Mouse (Mus musculus) frontal cortex, adult 2 months (tissue): Measurements from ENCODE around the gene Ppp1r1b. TPM values are rescaled to one million over a fixed set of nuclear protein-coding genes. Genes with fewer than 3 reads are reported as not detected.

Experiments
- DNase-seq, 2 experiments: peaks; one replicate each; pipeline ENCODE4 v3.0.0; 2022; ENCODE audit warnings: low spot score in 1 of 2; ENCODE audit errors: extremely low spot score in 1 of 2
- polyA plus RNA-seq: library from polyadenylated mRNA; depleted of rRNA; stranded (reverse); fragments of >200 nt; gene quantifications from 2 replicates; pipeline ENCODE4 v1.2.3, GENCODE M21; 2012

The Ppp1r1b gene
- polyA plus RNA-seq, 1 experiment = 104 TPM

- DNase-seq = no peak
Measured at GRCm38 (mm10) chr11:98328031-98328370, 20.2 kb upstream of the Ppp1r1b start.

DNA sequence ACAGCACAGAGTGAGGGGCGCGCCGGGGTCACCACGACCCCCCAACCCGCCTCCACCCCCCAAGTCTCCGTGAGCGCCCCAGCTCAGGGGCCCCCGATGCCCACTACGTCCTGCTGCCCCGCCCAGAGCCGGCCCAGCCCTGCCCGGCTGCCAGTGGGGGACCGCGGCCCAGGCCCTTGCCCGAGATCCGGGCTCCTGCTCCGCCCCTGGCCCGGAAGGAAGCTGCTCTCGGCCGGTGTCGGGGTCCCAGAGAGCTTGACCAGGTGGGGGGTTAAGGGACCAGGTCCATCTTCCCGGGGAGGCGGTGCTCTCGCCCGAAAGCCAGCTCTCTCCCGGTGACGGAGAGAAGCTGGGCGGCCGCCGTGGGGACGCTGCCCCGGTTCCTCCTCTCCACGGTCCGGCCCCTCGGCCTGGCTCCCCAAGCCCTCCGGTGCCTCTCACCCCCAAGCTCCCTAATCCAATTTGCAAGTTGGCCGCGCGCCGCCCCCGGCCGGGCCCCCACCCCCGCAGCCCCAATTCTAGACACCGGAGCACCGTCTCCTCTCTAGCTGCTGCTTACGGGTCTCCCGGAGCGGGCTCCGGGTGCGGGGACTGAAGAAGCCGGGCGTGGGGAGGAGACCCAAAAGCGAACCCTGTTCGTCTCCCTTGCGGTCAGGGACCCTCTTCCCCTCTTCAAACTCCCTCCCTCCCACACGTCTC, 19.7 kb upstream of the Ppp1r1b start:
- DNase-seq = no peak

DNA sequence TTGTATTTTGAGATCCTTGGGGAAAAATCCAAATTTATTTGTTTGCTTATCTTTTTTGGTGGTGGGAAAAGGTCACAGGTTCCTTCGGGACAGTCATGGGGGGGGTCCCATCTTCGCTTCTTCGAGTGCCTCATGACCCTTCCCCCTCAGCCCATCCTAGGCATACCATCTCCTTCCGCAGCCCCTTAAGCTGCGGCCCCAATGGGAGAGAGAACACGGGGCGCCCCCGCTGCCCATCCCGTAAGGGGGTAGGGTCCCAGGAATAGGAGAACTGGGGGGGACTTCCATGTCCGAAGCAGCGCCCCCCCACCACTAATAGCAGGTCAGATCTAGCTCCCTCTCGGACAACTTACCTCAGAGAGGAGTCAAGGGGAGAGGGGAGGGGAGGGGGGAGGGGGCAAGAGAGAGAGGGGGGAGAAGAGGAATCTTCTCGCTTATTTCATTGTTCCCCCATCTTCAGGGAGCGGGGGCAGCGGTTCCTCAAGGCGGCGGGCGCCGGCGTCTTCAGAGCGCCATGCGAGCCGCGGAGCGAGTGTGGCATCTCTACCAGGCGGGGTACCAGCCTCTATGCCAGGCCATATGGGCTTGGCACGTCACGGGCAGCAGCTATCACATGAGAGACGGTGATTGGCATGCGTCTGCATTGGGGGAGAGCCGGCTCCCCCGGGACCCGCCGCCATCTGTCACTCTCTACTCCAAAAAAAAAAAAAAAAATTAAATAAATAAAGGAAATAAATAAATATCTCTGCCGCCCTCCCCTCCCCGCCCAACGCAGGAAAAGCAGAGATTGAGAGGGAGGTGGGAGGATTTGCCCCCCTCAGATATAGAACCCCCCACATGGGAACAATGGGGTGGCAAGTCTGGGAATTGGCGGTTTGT, 18.9 kb upstream of the Ppp1r1b start, which contains the start of gene Neurod2:
Gene Neurod2 (minus strand): TSS at position 568 of the 879 bp plus-strand sequence.
- DNase-seq = peak in 1 of 2 experiments; percentile 82

- DNase-seq = no peak
Measured at GRCm38 (mm10) chr11:98329960-98330744, 18.1 kb upstream of the Ppp1r1b start.

DNA sequence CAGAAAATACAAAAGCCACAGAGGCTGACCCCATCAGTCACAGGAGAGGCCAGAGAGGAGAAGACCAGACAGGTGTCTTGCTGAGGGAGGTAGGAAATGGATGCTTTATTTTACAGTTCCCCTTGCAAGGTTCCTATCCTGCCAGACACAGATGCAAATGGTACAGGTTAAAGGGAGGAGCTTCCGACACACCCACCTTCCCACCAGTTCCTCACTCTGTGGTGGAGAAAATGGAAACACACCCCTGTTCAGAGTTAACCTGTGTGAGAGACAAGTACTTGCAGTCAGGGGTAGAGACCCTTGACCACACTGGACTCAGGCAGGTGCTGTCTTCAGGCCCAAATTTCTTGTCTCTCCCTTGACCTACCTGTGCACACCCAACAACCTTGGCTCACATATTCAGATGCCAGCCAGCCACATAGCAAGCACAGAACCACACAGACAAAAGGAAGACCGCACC, 17.4 kb upstream of the Ppp1r1b start:
- no peak for DNase-seq

- no peak for DNase-seq
Measured at GRCm38 (mm10) chr11:98331401-98331800, 16.8 kb upstream of the Ppp1r1b start.

- DNase-seq = no peak
Measured at GRCm38 (mm10) chr11:98332186-98332585, 16.0 kb upstream of the Ppp1r1b start.

- no peak for DNase-seq
Measured at GRCm38 (mm10) chr11:98332841-98333240, 15.4 kb upstream of the Ppp1r1b start.

- DNase-seq = no peak
Measured at GRCm38 (mm10) chr11:98333263-98333696, 14.9 kb upstream of the Ppp1r1b start.

DNA sequence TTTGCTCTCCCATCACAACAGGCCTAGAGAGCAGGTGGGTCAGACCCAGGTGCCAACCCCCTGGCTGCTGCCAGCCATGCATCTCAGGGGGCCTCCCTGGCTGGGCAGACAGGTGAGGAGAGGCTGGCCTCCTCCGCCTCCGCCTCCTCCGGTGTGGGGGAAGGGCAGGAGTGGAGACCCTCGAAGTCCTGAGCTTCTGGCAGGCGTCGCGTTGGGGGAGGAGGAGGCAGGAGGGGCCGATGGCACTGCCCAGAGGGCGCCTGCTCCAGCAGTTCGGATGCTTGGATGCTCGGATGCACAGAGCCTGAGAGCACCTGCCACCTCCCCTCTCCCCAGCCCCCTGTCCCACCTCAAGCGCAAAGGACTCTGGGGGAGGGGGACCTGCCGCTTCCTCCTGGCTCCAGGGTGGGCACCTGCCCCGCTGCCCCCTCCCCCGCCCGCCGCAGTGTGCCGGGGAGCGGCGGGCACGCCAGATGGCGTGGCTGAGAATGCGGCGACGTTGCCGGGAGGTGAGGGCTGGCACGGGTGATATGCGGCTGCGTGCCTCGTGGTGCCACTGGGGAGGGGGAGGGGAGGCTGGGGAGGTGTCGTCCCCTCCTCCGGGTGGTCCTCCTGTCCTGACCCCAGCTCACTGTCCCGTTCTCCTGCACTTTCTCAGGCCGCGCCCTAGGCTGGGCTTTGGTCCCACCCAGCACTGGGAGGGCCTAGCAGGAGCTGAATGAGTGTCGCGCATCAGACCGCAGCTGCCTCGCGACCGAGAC, 14.0 kb upstream of the Ppp1r1b start:
- no peak for DNase-seq

GRCm38 (mm10) chr11:98335250-98335649, 13.0 kb upstream of the Ppp1r1b start:
- DNase-seq = no peak

- DNase-seq = no peak
Measured at GRCm38 (mm10) chr11:98336245-98337107, 11.7 kb upstream of the Ppp1r1b start.

DNA sequence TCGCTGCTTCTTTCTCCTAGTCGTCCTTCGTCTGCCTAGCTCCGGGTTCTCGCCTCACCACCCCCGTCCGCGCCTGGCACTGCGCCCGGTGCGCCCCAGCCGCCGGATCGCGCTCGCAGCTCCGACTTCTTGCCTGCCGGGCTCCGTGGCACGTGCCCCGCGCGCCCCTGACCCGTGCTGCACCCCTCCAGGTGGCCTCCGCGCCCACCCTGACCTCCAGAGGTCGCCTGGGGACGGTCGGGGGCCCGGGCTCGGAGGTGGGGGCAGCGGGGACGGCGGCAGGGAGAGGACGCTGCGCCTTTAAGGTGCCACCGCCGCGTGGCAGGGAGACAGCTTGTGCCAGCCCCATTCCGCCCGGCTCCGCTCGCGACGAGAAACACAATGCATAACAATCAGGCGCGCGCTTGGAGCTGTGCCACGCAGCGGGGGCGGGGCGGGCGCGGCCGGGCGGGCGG, 9.7 kb upstream of the Ppp1r1b start:
- DNase-seq = peak; percentile 56 to 90

DNA sequence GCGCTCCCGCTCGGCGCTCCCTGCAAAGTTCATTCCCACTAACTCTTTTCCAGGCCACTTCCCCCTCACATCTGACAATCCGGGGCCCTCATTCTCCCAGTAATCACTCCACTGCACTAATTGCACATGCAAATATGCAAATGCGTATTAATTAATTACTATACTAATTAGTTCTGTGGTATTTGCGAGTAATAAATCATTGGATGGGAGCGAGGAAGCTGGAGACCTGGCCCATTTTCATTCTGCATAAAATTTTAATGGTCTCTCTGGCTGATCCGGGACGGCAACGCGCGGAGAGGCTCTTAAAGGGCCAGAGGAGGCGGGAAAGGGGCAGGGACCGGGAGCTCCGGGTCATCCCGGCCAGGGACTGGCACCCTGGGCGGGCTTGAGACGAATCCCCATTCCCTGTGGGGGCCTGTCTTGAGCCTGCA, 9.1 kb upstream of the Ppp1r1b start:
- no peak for DNase-seq

GRCm38 (mm10) chr11:98339679-98340287, 8.4 kb upstream of the Ppp1r1b start:
- no peak for DNase-seq

DNA sequence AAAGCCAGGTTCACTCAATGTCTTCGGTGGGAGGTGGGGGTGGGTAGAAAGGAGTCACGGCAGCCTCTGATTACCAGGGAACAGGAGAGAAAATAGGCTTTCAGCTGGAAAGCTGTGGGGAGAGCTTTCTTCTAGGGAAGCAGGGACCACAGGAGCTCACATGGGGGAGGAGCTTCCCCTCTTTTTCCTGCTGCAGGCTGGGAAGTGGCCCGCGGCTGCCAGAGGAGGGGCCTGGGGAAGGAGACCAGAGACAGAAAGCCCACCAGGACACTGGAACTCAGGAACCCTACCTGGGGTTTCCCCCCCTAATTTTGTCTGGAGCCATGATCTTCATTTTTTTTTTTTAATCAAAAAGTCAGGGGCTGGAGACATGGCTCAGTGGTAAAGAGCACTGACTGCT, 7.6 kb upstream of the Ppp1r1b start:
- DNase-seq = no peak

- no peak for DNase-seq
Measured at GRCm38 (mm10) chr11:98341174-98341573, 7.0 kb upstream of the Ppp1r1b start.
